Mouse (Mus musculus): ENCODE results near the gene Atp6v1a.

DNA sequence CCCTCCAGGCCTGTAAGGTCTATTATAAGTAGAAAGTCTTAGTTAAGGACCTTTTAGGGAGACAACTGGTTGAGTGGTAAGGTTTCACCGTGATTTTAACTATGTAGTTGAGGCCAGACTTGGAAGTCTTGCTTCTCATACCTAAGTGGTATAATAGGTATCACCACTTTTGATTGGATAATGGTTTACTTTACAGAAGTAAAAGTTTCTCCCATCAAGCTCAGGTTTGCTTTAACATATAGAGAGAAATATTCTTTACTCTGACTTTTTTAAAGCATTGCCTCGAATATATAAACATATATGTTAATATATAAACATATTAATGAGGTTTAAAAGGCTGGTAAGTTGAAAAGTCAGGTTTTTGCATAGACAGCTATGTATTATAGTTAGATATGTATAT lies 24.3 kb upstream of the Atp6v1a start:
- TF ChIP-seq CTCF (IDR thresholded peaks at IDR 0.05; ENCODE audit: low read depth, low read length), result no peak
- TF ChIP-seq POLR2A (IDR thresholded peaks at IDR 0.05; ENCODE audit: insufficient read depth, low read length), result no peak

Data from ES-Bruce4 (cell line).